Mouse (Mus musculus) left cerebral cortex, adult 18-20 months (tissue): ENCODE measurements around the gene Cntn2. TPM values are rescaled to one million over a fixed set of nuclear protein-coding genes. Genes with fewer than 3 reads are reported as not detected.

ENCODE experiments used
- DNase-seq, 2 experiments: peaks; one replicate each; pipeline ENCODE4 v3.0.0; 2021 to 2022; ENCODE audit warnings: low spot score in 2 of 2, mixed read lengths in 1 of 2
- long read RNA-seq, 2 experiments: library from polyadenylated mRNA; stranded (forward); transcript quantifications; one replicate each; pipeline ENCODE4 v2.0.0; 2021
- total RNA-seq, 2 experiments: library from RNA; stranded (reverse); gene quantifications; 2 replicates each; pipeline ENCODE4 v1.2.3; 2021

The Cntn2 gene
- 10 to 100 TPM; 65.8 to 86.7 TPM for total RNA-seq
- long read RNA-seq, experiment 1, full-length matches to known transcripts = 1 of 26 reads
- long read RNA-seq, experiment 1, partial matches to known transcripts = 24 of 26 reads
- long read RNA-seq, experiment 1, other reads (novel, unspliced or antisense) = 1 of 26 reads
- long read RNA-seq, experiment 2, full-length matches to known transcripts = 4 of 25 reads
- long read RNA-seq, experiment 2, partial matches to known transcripts = 7 of 25 reads
- long read RNA-seq, experiment 2, other reads (novel, unspliced or antisense) = 14 of 25 reads

- DNase-seq = peak; percentile 79 to 86
Observed at GRCm38 (mm10) chr1:132542762-132543306, at the start of gene Cntn2. TSS of gene Cntn2 (minus strand) at chr1:132543256.

- no peak for DNase-seq
Observed at GRCm38 (mm10) chr1:132592145-132592544, 49.1 kb upstream of the Cntn2 start.

- DNase-seq = no peak
Observed at GRCm38 (mm10) chr1:132591399-132591930, 48.4 kb upstream of the Cntn2 start.

GRCm38 (mm10) chr1:132586679-132587201 lies 43.7 kb upstream of the Cntn2 start:
- peak in 1 of 2 experiments; percentile 20 for DNase-seq

GRCm38 (mm10) chr1:132585376-132585775 lies 42.3 kb upstream of the Cntn2 start:
- DNase-seq = no peak

- DNase-seq = peak in 1 of 2 experiments; percentile 53
Observed at GRCm38 (mm10) chr1:132582998-132583604, 40.0 kb upstream of the Cntn2 start.

- DNase-seq = no peak
Observed at GRCm38 (mm10) chr1:132581845-132582839, 39.1 kb upstream of the Cntn2 start.

- no peak for DNase-seq
Observed at GRCm38 (mm10) chr1:132580063-132580462, 37.0 kb upstream of the Cntn2 start.

GRCm38 (mm10) chr1:132576845-132577244 lies 33.8 kb upstream of the Cntn2 start:
- no peak for DNase-seq

- no peak for DNase-seq
Observed at GRCm38 (mm10) chr1:132572851-132573250, 29.8 kb upstream of the Cntn2 start.

GRCm38 (mm10) chr1:132571613-132572012 lies 28.6 kb upstream of the Cntn2 start:
- no peak for DNase-seq

- no peak for DNase-seq
Observed at GRCm38 (mm10) chr1:132570906-132571305, 27.9 kb upstream of the Cntn2 start.

GRCm38 (mm10) chr1:132570068-132570780 lies 27.2 kb upstream of the Cntn2 start:
- DNase-seq = no peak

- DNase-seq = no peak
Observed at GRCm38 (mm10) chr1:132569516-132569915, 26.5 kb upstream of the Cntn2 start.

GRCm38 (mm10) chr1:132567336-132568125 lies 24.5 kb upstream of the Cntn2 start:
- no peak for DNase-seq

- DNase-seq = no peak
Observed at GRCm38 (mm10) chr1:132565766-132566165, 22.7 kb upstream of the Cntn2 start.

GRCm38 (mm10) chr1:132564946-132565345 lies 21.9 kb upstream of the Cntn2 start:
- DNase-seq = no peak

GRCm38 (mm10) chr1:132562337-132562795 lies 19.3 kb upstream of the Cntn2 start:
- no peak for DNase-seq
